8 mouse cellular contexts compared by ENCODE assay signal in genomic region chr2:73213871-73214659, GRCm38 (mm10). TPM values are rescaled to one million over a fixed set of nuclear protein-coding genes. Genes with fewer than 3 reads are reported as not detected.
DNase-seq lines count a peak whose midpoint lies in the region; ATAC-seq and TF ChIP-seq lines count a peak whose summit lies in the region.

No protein-coding gene starts in this region.

- peak; percentile 92 for DNase-seq in CD8-positive naive resting alpha-beta T cell, adult 2 months (ENCODE audit: low read depth in 2 of 2, low spot score in 2 of 2)
- DNase-seq in c-Kit-positive CD71-negative TER-119-negative erythroid progenitor cells, embryonic 14.5 days (ENCODE audit: low read depth): peak; percentile 86
- peak; percentile 85 for DNase-seq in forebrain, embryonic 10.5 days (ENCODE audit: extremely low spot score, low spot score)
- peak; percentile 93 to 96 for DNase-seq in kidney, postnatal 25 days
- peak; percentile 82 to 86 (median 85) for DNase-seq in liver, embryonic 14.5 days (ENCODE audit: low read depth in 3 of 3, low spot score in 3 of 3)
- DNase-seq in neural tube, embryonic 11.5 days (ENCODE audit: low spot score): peak; percentile 95
- DNase-seq in stomach, postnatal 0 days (ENCODE audit: low spot score): peak; percentile 95

- no peak for TF ChIP-seq EP300 in liver, embryonic 14.5 days (IDR thresholded peaks at IDR 0.05; ENCODE audit: low read depth)
- TF ChIP-seq EP300 in stomach, postnatal 0 days (optimal IDR thresholded peaks at IDR 0.05): no peak

- H3K27me3 ChIP-seq in forebrain, embryonic 10.5 days (ENCODE audit: poor library complexity, severe bottlenecking): peaks cover 10% of the 10 kb centered on the region; the same call in 1 of the 2 replicates
- H3K27me3 ChIP-seq in heart, embryonic 15.5 days: no peaks in the 10 kb centered on the region
- H3K27me3 ChIP-seq in liver, embryonic 14.5 days (ENCODE audit: control insufficient read depth, insufficient read depth, low read length): no peaks in the 10 kb centered on the region
- H3K27me3 ChIP-seq in neural tube, embryonic 11.5 days (ENCODE audit: control insufficient read depth, insufficient read depth, low read length): no peaks in the 10 kb centered on the region
- no peaks in the 10 kb centered on the region for H3K27me3 ChIP-seq in stomach, postnatal 0 days (ENCODE audit: control insufficient read depth, insufficient read depth, low read length)

- H3K9me3 ChIP-seq in forebrain, embryonic 10.5 days: no peaks in the 10 kb centered on the region
- no peaks in the 10 kb centered on the region for H3K9me3 ChIP-seq in heart, embryonic 15.5 days (replicated peaks)
- H3K9me3 ChIP-seq in liver, embryonic 14.5 days (ENCODE audit: control insufficient read depth, low read length): no peaks in the 10 kb centered on the region
- no peaks in the 10 kb centered on the region for H3K9me3 ChIP-seq in neural tube, embryonic 11.5 days (ENCODE audit: control insufficient read depth, low read length)
- H3K9me3 ChIP-seq in stomach, postnatal 0 days (ENCODE audit: control insufficient read depth, low read length): no peaks in the 10 kb centered on the region

- no peak for TF ChIP-seq CTCF in liver, embryonic 14.5 days (IDR thresholded peaks at IDR 0.05; ENCODE audit: low read depth)
- no peak for TF ChIP-seq CTCF in stomach, postnatal 0 days (IDR thresholded peaks at IDR 0.05; ENCODE audit: low read depth)

- peak overlapping the region; percentile 89 for H3K27ac ChIP-seq in forebrain, embryonic 10.5 days
- H3K27ac ChIP-seq in heart, embryonic 15.5 days: peak overlapping the region; percentile 73
- H3K27ac ChIP-seq in liver, embryonic 14.5 days: peak overlapping the region; percentile 61
- no peak overlapping the region for H3K27ac ChIP-seq in neural tube, embryonic 11.5 days (ENCODE audit: low read depth, low read length)
- H3K27ac ChIP-seq in stomach, postnatal 0 days (replicated peaks): peak overlapping the region; percentile 63

- peaks cover 27% of the 10 kb centered on the region for H3K4me1 ChIP-seq in forebrain, embryonic 10.5 days
- peaks cover 10% of the 10 kb centered on the region for H3K4me1 ChIP-seq in heart, embryonic 15.5 days (replicated peaks)
- peaks cover 6 to 10% of the 10 kb centered on the region in 2 experiments; a peak in 3 of 4 replicates for H3K4me1 ChIP-seq in liver, embryonic 14.5 days (replicated peaks; ENCODE audit: control insufficient read depth in 2 of 2, insufficient read depth in 2 of 2, low read length in 1 of 2)
- H3K4me1 ChIP-seq in neural tube, embryonic 11.5 days (ENCODE audit: control insufficient read depth, insufficient read depth, low read length): no peaks in the 10 kb centered on the region
- no peaks in the 10 kb centered on the region for H3K4me1 ChIP-seq in stomach, postnatal 0 days (replicated peaks; ENCODE audit: control insufficient read depth, insufficient read depth)

- peak; percentile 99 for ATAC-seq in heart, embryonic 15.5 days (replicated peaks; ENCODE audit: insufficient number of reproducible peaks, insufficient read depth, low FRiP score, low read depth)
- peak; percentile 99 for ATAC-seq in liver, embryonic 14.5 days (ENCODE audit: insufficient read depth)
- ATAC-seq in neural tube, embryonic 11.5 days (ENCODE audit: insufficient read depth, low FRiP score, low TSS enrichment): peak; percentile 96
- ATAC-seq in stomach, postnatal 0 days (ENCODE audit: low FRiP score, low TSS enrichment): peak; percentile 98

- H3K4me2 ChIP-seq in heart, embryonic 15.5 days: peak overlapping the region; percentile 94
- peak overlapping the region; percentile 94 for H3K4me2 ChIP-seq in liver, embryonic 14.5 days (ENCODE audit: low read depth)
- H3K4me2 ChIP-seq in neural tube, embryonic 11.5 days (ENCODE audit: low read depth): peak overlapping the region; percentile 83
- peak overlapping the region; percentile 95 for H3K4me2 ChIP-seq in stomach, postnatal 0 days (replicated peaks; ENCODE audit: low read depth)

- H3K4me3 ChIP-seq in forebrain, embryonic 10.5 days: peak overlapping the region; percentile 73
- H3K4me3 ChIP-seq in heart, embryonic 15.5 days: peak overlapping the region; percentile 94
- peak overlapping the region; percentile 82 to 91 for H3K4me3 ChIP-seq in liver, embryonic 14.5 days (ENCODE audit: insufficient read depth in 1 of 2, low read depth in 2 of 2, low read length in 2 of 2)
- peak overlapping the region; percentile 69 for H3K4me3 ChIP-seq in neural tube, embryonic 11.5 days (ENCODE audit: low read depth, low read length)
- H3K4me3 ChIP-seq in stomach, postnatal 0 days (ENCODE audit: low read depth, low read length): peak overlapping the region; percentile 82

- peak overlapping the region; percentile 82 for H3K9ac ChIP-seq in heart, embryonic 15.5 days
- H3K9ac ChIP-seq in liver, embryonic 14.5 days (replicated peaks): peak overlapping the region; percentile 78
- H3K9ac ChIP-seq in neural tube, embryonic 11.5 days (ENCODE audit: low read length): peak overlapping the region; percentile 80
- H3K9ac ChIP-seq in stomach, postnatal 0 days (ENCODE audit: low read length): peak overlapping the region; percentile 79

- WGBS in forebrain, embryonic 10.5 days: under 1% methylated on average over 67 of the region's 68 CpGs
- 0% methylated on average over 68 of the region's 68 CpGs for WGBS in heart, embryonic 15.5 days
- WGBS in liver, embryonic 14.5 days (ENCODE audit: insufficient replicate concordance): under 1% methylated on average over 68 of the region's 68 CpGs
- under 1% methylated on average over 65 of the region's 68 CpGs for WGBS in neural tube, embryonic 11.5 days
- whole genome bisulfite sequencing in stomach, postnatal 0 days: under 1% methylated on average over 53 of the region's 68 CpGs

- peaks cover 34% of the 10 kb centered on the region for H3K36me3 ChIP-seq in forebrain, embryonic 10.5 days (replicated peaks)
- H3K36me3 ChIP-seq in heart, embryonic 15.5 days: peaks cover 7% of the 10 kb centered on the region; the same call in 1 of the 2 replicates
- no peaks in the 10 kb centered on the region for H3K36me3 ChIP-seq in liver, embryonic 14.5 days (replicated peaks; ENCODE audit: control insufficient read depth, insufficient read depth, low read depth)
- peaks cover 3% of the 10 kb centered on the region; the same call in 1 of the 2 replicates for H3K36me3 ChIP-seq in neural tube, embryonic 11.5 days (ENCODE audit: control insufficient read depth, insufficient read depth, low read length)
- H3K36me3 ChIP-seq in stomach, postnatal 0 days (ENCODE audit: control insufficient read depth, insufficient read depth, low read length): no peaks in the 10 kb centered on the region

RNA-seq across cellular contexts. Expression of gene Ola1, which starts 4.7 kb away (rescaled TPM):
- 111 and 112 TPM in 2 replicates for polyA plus RNA-seq in forebrain, embryonic 10.5 days (2016; fragmentation: Nextera tagmentation; extraction: Ambion mirVana)
- polyA plus RNA-seq in heart, embryonic 15.5 days (2015; fragmentation: Nextera tagmentation; extraction: Ambion mirVana): 57.7 and 59.2 TPM in 2 replicates
- 16.0 and 25.2 TPM in 2 replicates for polyA plus RNA-seq in liver, embryonic 14.5 days (2012; rRNA removed)
- polyA plus RNA-seq in liver, embryonic 14.5 days (2014; fragmentation: Nextera tagmentation; extraction: Ambion mirVana): 43.0 and 44.6 TPM in 2 replicates
- 93.3 and 98.5 TPM in 2 replicates for polyA plus RNA-seq in neural tube, embryonic 11.5 days (2014; fragmentation: Nextera tagmentation; extraction: Ambion mirVana)
- 58.4 and 62.4 TPM in 2 replicates for polyA plus RNA-seq in stomach, postnatal 0 days (2015; fragmentation: Nextera tagmentation; extraction: Ambion mirVana)

RNA-seq across cellular contexts. Expression of gene Sp9, which starts 57.7 kb away (rescaled TPM):
- 0.94 and 1.1 TPM in 2 replicates for polyA plus RNA-seq in forebrain, embryonic 10.5 days (2016; fragmentation: Nextera tagmentation; extraction: Ambion mirVana)
- polyA plus RNA-seq in heart, embryonic 15.5 days (2015; fragmentation: Nextera tagmentation; extraction: Ambion mirVana): not detected in 2 replicates
- polyA plus RNA-seq in liver, embryonic 14.5 days (2012; rRNA removed): 0.01 and 0.15 TPM in 2 replicates
- polyA plus RNA-seq in liver, embryonic 14.5 days (2014; fragmentation: Nextera tagmentation; extraction: Ambion mirVana): not detected in 2 replicates
- 1.8 and 2.0 TPM in 2 replicates for polyA plus RNA-seq in neural tube, embryonic 11.5 days (2014; fragmentation: Nextera tagmentation; extraction: Ambion mirVana)
- 0.02 TPM in 1 of 2 replicates, not detected in the other for polyA plus RNA-seq in stomach, postnatal 0 days (2015; fragmentation: Nextera tagmentation; extraction: Ambion mirVana)
